ENCODE assay signal across 11 mouse cellular contexts in genomic region chr8:47114133-47114796, GRCm38 (mm10).
A peak's percentile ranks its signal among the peaks of the same experiment; 100 is the strongest.
DNase-seq lines count a peak whose midpoint lies in the region; ATAC-seq lines count a peak whose summit lies in the region.
"Had no signal": no experiment of that assay in that cellular context is flagged by ENCODE, and none has a peak within 500 bp of the region (broad histone marks: within the 10 kb centered on the region; RNA-seq: fewer than 3 reads in every experiment).

No protein-coding gene starts in this region.

- DNase-seq in adrenal gland, postnatal 10 days = peak; percentile 23
- no peak for DNase-seq in adrenal gland, adult 18-20 months (ENCODE audit: low spot score in 2 of 2)
- peak; percentile 6 to 31 for DNase-seq in left cerebral cortex, postnatal 14 days (ENCODE audit: low spot score in 2 of 2)
- DNase-seq in left cerebral cortex, adult 8-10 months (ENCODE audit: low spot score in 2 of 2) = no peak
- peak; percentile 57 for DNase-seq in adrenal gland, postnatal 14 days
- no peak for DNase-seq in cerebellum, adult 9-11 months
- DNase-seq in urinary bladder, postnatal 25 days (ENCODE audit: low spot score) = no peak
- DNase-seq: gastrocnemius, adult 2 months; lung, adult 18-20 months had no signal

- intact Hi-C loops in left cerebral cortex, postnatal 14 days (cut with DNase I) = no loop called here

- ATAC-seq in megakaryocyte progenitor cell, adult 5-6 weeks (replicated peaks; ENCODE audit: poor library complexity) = peak; percentile 42
- ATAC-seq: inflammation-experienced regulatory T-cells, adult 6 months had no signal

Comparison
In these comparisons a context has a peak if more than half of its experiments do, and no peak if none do; other contexts are left out.
1. DNase-seq: peak in adrenal gland, postnatal 10 days (single experiment), left cerebral cortex, postnatal 14 days (2 of 2) and adrenal gland, postnatal 14 days (single experiment); none in adrenal gland, adult 18-20 months (0 of 2), left cerebral cortex, adult 8-10 months (0 of 2), cerebellum, adult 9-11 months (single experiment) and urinary bladder, postnatal 25 days (single experiment).